In the genomic region with DNA sequence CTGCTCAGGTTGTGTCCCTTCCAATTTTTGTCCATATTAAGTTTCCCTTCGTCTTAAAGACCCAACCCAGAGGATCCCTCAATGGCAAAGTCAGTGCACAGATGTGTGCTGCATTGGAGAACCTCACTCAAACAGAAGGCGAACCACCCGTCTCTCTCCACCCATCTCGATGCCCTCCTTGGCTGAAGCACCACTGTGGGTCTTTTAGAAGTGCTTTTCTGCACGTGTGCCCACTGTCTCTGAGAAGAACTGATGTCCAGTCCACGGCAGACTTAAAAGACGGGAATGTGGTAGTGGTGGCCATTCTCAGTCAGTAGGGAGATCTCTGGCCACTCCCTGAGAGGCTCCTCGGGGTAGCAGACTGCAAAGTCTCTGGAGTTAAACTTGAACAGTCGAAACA, we compare ENCODE assay signal across 27 mouse cellular contexts.
"Had no signal": no experiment of that assay in that cellular context is flagged by ENCODE, and none has a peak within 500 bp of the region (broad histone marks: within the 10 kb centered on the region; RNA-seq: fewer than 3 reads in every experiment).

No protein-coding gene starts in this region.

- H3K27ac ChIP-seq: embryonic facial prominence, embryonic 10.5 days; embryonic facial prominence, embryonic 12.5 days; embryonic facial prominence, embryonic 13.5 days; embryonic facial prominence, embryonic 15.5 days; forebrain, embryonic 12.5 days; forebrain, embryonic 13.5 days; forebrain, embryonic 15.5 days; gastrocnemius, adult 2 months; heart, adult 2 months had no signal

- H3K9me3 ChIP-seq: embryonic facial prominence, embryonic 10.5 days; embryonic facial prominence, embryonic 12.5 days; embryonic facial prominence, embryonic 13.5 days; embryonic facial prominence, embryonic 15.5 days; forebrain, embryonic 12.5 days; forebrain, embryonic 13.5 days had no signal

- H3K27me3 ChIP-seq: embryonic facial prominence, embryonic 12.5 days; embryonic facial prominence, embryonic 13.5 days; embryonic facial prominence, embryonic 15.5 days; forebrain, embryonic 12.5 days; forebrain, embryonic 13.5 days; forebrain, embryonic 15.5 days had no signal

- H3K36me3 ChIP-seq: embryonic facial prominence, embryonic 10.5 days; forebrain, embryonic 12.5 days; forebrain, embryonic 15.5 days had no signal

- H3K9ac ChIP-seq: embryonic facial prominence, embryonic 12.5 days; embryonic facial prominence, embryonic 13.5 days; embryonic facial prominence, embryonic 15.5 days; forebrain, embryonic 12.5 days; forebrain, embryonic 13.5 days; forebrain, embryonic 15.5 days; forebrain, postnatal 0 days had no signal

- DNase-seq: cerebellum, adult 18-20 months; cerebellum, adult 8-10 months; cerebellum, adult 9-10 months; cerebellum, adult 9-11 months; cerebellum, postnatal 10 days; cerebellum, postnatal 14 days; cerebellum, postnatal 25 days; cerebellum, postnatal 36 days; embryo, embryonic 11 days; forebrain, postnatal 0 days; gastrocnemius, adult 2 months; gastrocnemius, postnatal 10 days; gastrocnemius, postnatal 14 days; gastrocnemius, postnatal 25 days; gastrocnemius, postnatal 36 days; heart, adult 18-20 months; heart, adult 2 months had no signal

- ATAC-seq: forebrain, embryonic 13.5 days; forebrain, embryonic 14.5 days; forebrain, embryonic 15.5 days; forebrain, embryonic 16.5 days; forebrain, postnatal 0 days had no signal

- H3K4me2 ChIP-seq: embryonic facial prominence, embryonic 12.5 days; embryonic facial prominence, embryonic 13.5 days; embryonic facial prominence, embryonic 15.5 days; forebrain, embryonic 12.5 days; forebrain, embryonic 13.5 days; forebrain, embryonic 15.5 days had no signal

- H3K4me3 ChIP-seq: embryonic facial prominence, embryonic 10.5 days; embryonic facial prominence, embryonic 12.5 days; embryonic facial prominence, embryonic 13.5 days; embryonic facial prominence, embryonic 15.5 days; erythroblast, embryonic 14.5 days; forebrain, embryonic 12.5 days; forebrain, embryonic 13.5 days; forebrain, embryonic 15.5 days; gastrocnemius, adult 2 months; heart, adult 2 months had no signal

- H3K4me1 ChIP-seq: embryonic facial prominence, embryonic 10.5 days; embryonic facial prominence, embryonic 12.5 days; embryonic facial prominence, embryonic 13.5 days; forebrain, embryonic 12.5 days; forebrain, embryonic 13.5 days; forebrain, embryonic 15.5 days had no signal
